Mouse (Mus musculus): ENCODE measurements around the gene Bdp1. TPM values are rescaled to one million over a fixed set of nuclear protein-coding genes. Genes with fewer than 3 reads are reported as not detected.

Gene Bdp1
- polyA plus RNA-seq (2014; fragmentation: Nextera tagmentation; extraction: Ambion mirVana): 25.7 and 31.2 TPM in 2 replicates

DNA sequence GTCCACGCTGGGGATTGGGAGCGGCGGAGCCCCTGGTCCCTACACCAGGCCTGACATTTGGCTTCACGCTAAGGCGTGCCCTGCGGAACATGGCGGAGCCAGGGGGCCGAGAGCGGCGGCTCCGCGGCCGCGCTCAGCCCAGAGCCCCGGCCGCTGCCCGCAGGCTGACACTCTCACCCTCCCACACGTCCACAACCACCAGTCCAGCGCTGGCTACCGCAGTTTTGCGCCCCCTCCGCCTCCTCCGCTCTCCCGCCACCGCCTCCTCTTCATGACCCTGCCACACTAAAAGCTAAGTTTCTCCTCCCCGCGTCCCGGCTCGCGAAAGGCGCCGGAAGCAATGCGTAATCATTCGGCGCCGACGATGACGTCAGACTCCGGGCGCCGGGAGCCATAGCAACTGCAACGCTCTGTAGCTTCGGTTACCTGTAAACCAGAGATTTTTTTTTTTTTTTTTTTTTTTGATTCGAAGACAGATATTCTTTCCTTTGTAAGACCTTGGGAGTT lies at the start of gene Bdp1:
Gene Bdp1 (minus strand): TSS at position 323 of the 507 bp plus-strand sequence.
- H3K9ac ChIP-seq (ENCODE audit: low read length): peak within 1 kb of the TSS; percentile 86
- H3K27me3 ChIP-seq (ENCODE audit: control insufficient read depth, insufficient read depth, low read length): no peaks in the 10 kb centered on the region

DNA sequence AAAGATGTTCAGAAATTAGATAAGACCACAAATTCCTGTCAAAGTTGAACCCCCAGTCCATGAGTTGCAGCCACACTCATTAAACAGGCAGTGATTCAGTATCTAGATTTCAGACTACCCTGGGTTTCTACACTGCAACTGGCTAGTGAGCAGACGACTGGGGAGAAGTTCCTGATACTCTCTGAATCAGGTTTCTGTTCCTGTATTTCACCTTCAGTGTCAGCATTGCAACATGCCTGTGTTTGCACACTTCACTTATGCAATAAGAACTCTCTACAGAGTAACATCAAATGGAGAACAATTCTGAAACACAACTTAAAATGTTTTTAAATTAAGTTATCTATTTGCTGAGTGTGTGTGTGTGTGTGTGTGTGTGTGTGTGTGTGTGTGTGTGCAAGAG lies 48.8 kb upstream of the Bdp1 start:
- no peak overlapping the region for H3K27ac ChIP-seq (ENCODE audit: low read depth, low read length)
- H3K4me3 ChIP-seq (ENCODE audit: low read depth, low read length): no peak overlapping the region
- ATAC-seq (replicated peaks; ENCODE audit: low FRiP score): no peak
- DNase-seq (ENCODE audit: low spot score): no peak
- no peaks in the 10 kb centered on the region for H3K4me1 ChIP-seq (replicated peaks; ENCODE audit: control insufficient read depth, insufficient read depth, low read length)
- WGBS: 68% methylated on average over 1 of the region's 1 CpGs
- H3K9me3 ChIP-seq (ENCODE audit: control insufficient read depth, low read length): no peaks in the 10 kb centered on the region
- no peak overlapping the region for H3K4me2 ChIP-seq (ENCODE audit: low read depth, low read length, severe bottlenecking)
- no peaks in the 10 kb centered on the region for H3K27me3 ChIP-seq (ENCODE audit: control insufficient read depth, insufficient read depth, low read length)
- H3K9ac ChIP-seq (ENCODE audit: low read length): no peak overlapping the region
- H3K36me3 ChIP-seq (ENCODE audit: control insufficient read depth, insufficient read depth, low read length): no peaks in the 10 kb centered on the region

More for the DNA sequence above, at the start of gene Bdp1:
- 1% methylated on average over 44 of the region's 44 CpGs for WGBS
- H3K27ac ChIP-seq (ENCODE audit: low read depth, low read length): 0 out of 2 replicates have a peak within 1 kb of the TSS, but pooled peaks have one; percentile 41
- ATAC-seq (replicated peaks; ENCODE audit: low FRiP score) (peak; percentile 82), DNase-seq (ENCODE audit: low spot score) (peak; percentile 97)
- no peaks in the 10 kb centered on the region for H3K9me3 ChIP-seq (ENCODE audit: control insufficient read depth, low read length)
- no peaks in the 10 kb centered on the region; the same call in 1 of the 2 replicates for H3K4me1 ChIP-seq (replicated peaks; ENCODE audit: control insufficient read depth, insufficient read depth, low read length)
- H3K4me3 ChIP-seq (ENCODE audit: low read depth, low read length): peak within 1 kb of the TSS; percentile 83
- peak within 1 kb of the TSS; percentile 84 for H3K4me2 ChIP-seq (ENCODE audit: low read depth, low read length, severe bottlenecking)
- no peaks in the 10 kb centered on the region for H3K36me3 ChIP-seq (ENCODE audit: control insufficient read depth, insufficient read depth, low read length)

DNA sequence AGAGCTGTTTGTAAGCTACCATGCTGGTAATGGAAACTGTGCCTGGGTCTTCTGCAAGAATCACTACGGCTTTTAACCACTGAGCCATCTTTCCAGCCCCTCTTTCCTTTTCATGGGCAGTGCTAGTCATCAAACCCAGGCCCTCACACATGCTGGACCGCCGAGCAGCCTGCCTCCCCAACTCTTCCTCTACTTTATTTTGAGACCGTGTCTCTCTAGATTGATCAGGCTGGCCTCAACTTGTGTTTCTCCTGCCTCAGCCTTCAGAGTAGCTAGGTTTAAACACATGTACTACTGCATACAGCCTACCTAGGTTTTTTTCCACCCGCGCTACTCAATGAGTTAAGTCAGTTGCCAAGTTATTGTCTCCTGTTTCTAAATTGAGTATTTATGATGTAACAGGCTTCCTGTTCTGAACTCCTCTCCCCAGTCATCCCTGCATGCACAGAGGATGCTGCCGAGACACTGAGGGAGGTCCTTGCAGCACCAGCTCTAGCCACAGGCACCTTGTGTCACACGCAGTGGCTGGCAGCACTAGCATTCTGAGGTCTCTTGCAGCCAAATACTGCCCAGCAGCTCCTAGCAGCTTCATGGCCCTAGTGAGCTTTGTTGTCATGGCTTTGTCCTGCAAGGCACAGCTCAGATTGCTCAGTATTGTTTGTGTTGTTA lies 37.9 kb upstream of the Bdp1 start:
- no peak for DNase-seq (ENCODE audit: low spot score)
- Histone ChIP-seq H3K9me3 (ENCODE audit: control insufficient read depth, low read length) (no peaks in the 10 kb centered on the region), H3K4me3 (ENCODE audit: low read depth, low read length) (no peak overlapping the region), H3K27ac (ENCODE audit: low read depth, low read length) (no peak overlapping the region), H3K4me2 (ENCODE audit: low read depth, low read length, severe bottlenecking) (no peak overlapping the region), H3K27me3 (ENCODE audit: control insufficient read depth, insufficient read depth, low read length) (no peaks in the 10 kb centered on the region), H3K36me3 (ENCODE audit: control insufficient read depth, insufficient read depth, low read length) (peaks cover 3% of the 10 kb centered on the region; the same call in 1 of the 2 replicates), H3K9ac (ENCODE audit: low read length) (no peak overlapping the region), H3K4me1 (replicated peaks; ENCODE audit: control insufficient read depth, insufficient read depth, low read length) (no peaks in the 10 kb centered on the region)
- no peak for ATAC-seq (replicated peaks; ENCODE audit: low FRiP score)
- WGBS: 83% methylated on average over 8 of the region's 8 CpGs

- 2% methylated on average over 10 of the region's 10 CpGs for WGBS
- H3K27ac ChIP-seq (ENCODE audit: low read depth, low read length): no peak overlapping the region
- peak; percentile 40; the same call in 1 of the 2 replicates for ATAC-seq (replicated peaks; ENCODE audit: low FRiP score)
Observed at GRCm38 (mm10) chr13:100125258-100125643, 21.4 kb upstream of the Bdp1 start.

GRCm38 (mm10) chr13:100124423-100125257 lies 20.8 kb upstream of the Bdp1 start, which contains the start of gene Smn1:
Gene Smn1, plus strand, starts transcription at chr13:100124852.
- DNase-seq (ENCODE audit: low spot score) (peak; percentile 93), ATAC-seq (replicated peaks; ENCODE audit: low FRiP score) (peak; percentile 98)
- no peak within 1 kb of the TSS for H3K27ac ChIP-seq (ENCODE audit: low read depth, low read length)
- peak within 1 kb of the TSS; percentile 78 for H3K4me3 ChIP-seq (ENCODE audit: low read depth, low read length)
- H3K4me2 ChIP-seq (ENCODE audit: low read depth, low read length, severe bottlenecking): peak within 1 kb of the TSS; percentile 86
- peaks cover 11% of the 10 kb centered on the region; the same call in 1 of the 2 replicates for H3K36me3 ChIP-seq (ENCODE audit: control insufficient read depth, insufficient read depth, low read length)
- no peaks in the 10 kb centered on the region for H3K9me3 ChIP-seq (ENCODE audit: control insufficient read depth, low read length)
- H3K27me3 ChIP-seq (ENCODE audit: control insufficient read depth, insufficient read depth, low read length): no peaks in the 10 kb centered on the region
- peak within 1 kb of the TSS; percentile 68 for H3K9ac ChIP-seq (ENCODE audit: low read length)
- 4% methylated on average over 42 of the region's 42 CpGs for WGBS
- H3K4me1 ChIP-seq (replicated peaks; ENCODE audit: control insufficient read depth, insufficient read depth, low read length): peaks cover 6% of the 10 kb centered on the region; the same call in 1 of the 2 replicates

More at GRCm38 (mm10) chr13:100125258-100125643, 21.4 kb upstream of the Bdp1 start:
- no peak for DNase-seq (ENCODE audit: low spot score)
- Histone ChIP-seq H3K9ac (ENCODE audit: low read length) (peak overlapping the region; percentile 68), H3K4me3 (ENCODE audit: low read depth, low read length) (peak overlapping the region; percentile 78), H3K9me3 (ENCODE audit: control insufficient read depth, low read length) (no peaks in the 10 kb centered on the region), H3K4me2 (ENCODE audit: low read depth, low read length, severe bottlenecking) (peak overlapping the region; percentile 86), H3K4me1 (replicated peaks; ENCODE audit: control insufficient read depth, insufficient read depth, low read length) (peaks cover 6% of the 10 kb centered on the region; the same call in 1 of the 2 replicates), H3K27me3 (ENCODE audit: control insufficient read depth, insufficient read depth, low read length) (no peaks in the 10 kb centered on the region), H3K36me3 (ENCODE audit: control insufficient read depth, insufficient read depth, low read length) (peaks cover 11% of the 10 kb centered on the region; the same call in 1 of the 2 replicates)

- H3K9me3 ChIP-seq (ENCODE audit: control insufficient read depth, low read length): no peaks in the 10 kb centered on the region
- peak overlapping the region; percentile 68; the same call in 1 of the 2 replicates for H3K9ac ChIP-seq (ENCODE audit: low read length)
- peak overlapping the region; percentile 86 for H3K4me2 ChIP-seq (ENCODE audit: low read depth, low read length, severe bottlenecking)
- peak overlapping the region; percentile 78; the same call in 1 of the 2 replicates for H3K4me3 ChIP-seq (ENCODE audit: low read depth, low read length)
- H3K36me3 ChIP-seq (ENCODE audit: control insufficient read depth, insufficient read depth, low read length): peaks cover 9% of the 10 kb centered on the region; the same call in 1 of the 2 replicates
- no peak overlapping the region for H3K27ac ChIP-seq (ENCODE audit: low read depth, low read length)
- no peak; the same call in none of the 2 replicates for ATAC-seq (replicated peaks; ENCODE audit: low FRiP score)
- H3K4me1 ChIP-seq (replicated peaks; ENCODE audit: control insufficient read depth, insufficient read depth, low read length): peaks cover 6% of the 10 kb centered on the region; the same call in 1 of the 2 replicates
- DNase-seq (ENCODE audit: low spot score): no peak
- no peaks in the 10 kb centered on the region for H3K27me3 ChIP-seq (ENCODE audit: control insufficient read depth, insufficient read depth, low read length)
- WGBS: 86% methylated on average over 3 of the region's 3 CpGs
Observed at GRCm38 (mm10) chr13:100123970-100124369, 20.1 kb upstream of the Bdp1 start.

GRCm38 (mm10) chr13:100112218-100112972 lies 8.5 kb upstream of the Bdp1 start:
- ATAC-seq (replicated peaks; ENCODE audit: low FRiP score) (no peak), DNase-seq (ENCODE audit: low spot score) (no peak)
- Histone ChIP-seq H3K4me1 (replicated peaks; ENCODE audit: control insufficient read depth, insufficient read depth, low read length) (no peaks in the 10 kb centered on the region), H3K4me2 (ENCODE audit: low read depth, low read length, severe bottlenecking) (no peak overlapping the region), H3K27ac (ENCODE audit: low read depth, low read length) (no peak overlapping the region), H3K9ac (ENCODE audit: low read length) (no peak overlapping the region), H3K27me3 (ENCODE audit: control insufficient read depth, insufficient read depth, low read length) (no peaks in the 10 kb centered on the region), H3K9me3 (ENCODE audit: control insufficient read depth, low read length) (no peaks in the 10 kb centered on the region), H3K4me3 (ENCODE audit: low read depth, low read length) (no peak overlapping the region), H3K36me3 (ENCODE audit: control insufficient read depth, insufficient read depth, low read length) (no peaks in the 10 kb centered on the region)
- 55% methylated on average over 5 of the region's 5 CpGs for WGBS

All from forebrain, embryonic 11.5 days (tissue).